Mouse (Mus musculus): ENCODE measurements around the gene Hnrnpm.

DNA sequence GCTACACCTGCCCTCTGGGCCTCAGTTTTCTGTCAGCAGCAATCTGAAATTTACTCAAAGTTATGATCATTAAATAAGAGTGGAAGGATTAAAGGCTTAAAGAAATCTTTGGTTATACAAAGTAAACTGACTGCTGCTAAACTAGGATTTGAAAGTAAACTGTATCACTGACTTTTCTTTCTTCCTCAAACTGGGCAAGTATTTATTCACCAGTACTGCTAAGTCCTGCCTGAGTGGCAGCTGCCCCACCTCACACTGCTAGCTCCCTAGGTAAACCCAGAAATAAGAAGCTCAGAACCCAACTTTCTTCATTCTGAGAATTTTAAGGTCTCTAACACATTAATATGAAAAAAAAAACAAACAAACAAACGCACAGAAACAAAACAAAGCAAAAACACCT is 12.8 kb downstream of the Hnrnpm start:
- TF ChIP-seq CTCF (IDR thresholded peaks at IDR 0.05; ENCODE audit: low read depth) (no peak), EP300 (IDR thresholded peaks at IDR 0.05; ENCODE audit: low read depth) (no peak)
